Mouse (Mus musculus): ENCODE results near the gene Wdr18. TPM values are rescaled to one million over a fixed set of nuclear protein-coding genes. Genes with fewer than 3 reads are reported as not detected.

Wdr18 gene
- 10 to 100 TPM; 21.7 to 24.0 TPM for total RNA-seq (2021)
- long read RNA-seq, experiment 1, transcript Wdr18-201 (10 exons, 3,911 nt), result major isoform, 150 of 162 reads
- long read RNA-seq, experiment 1, partial matches to known transcripts, result 4 of 162 reads
- long read RNA-seq, experiment 1, other reads (novel, unspliced or antisense), result 8 of 162 reads
- long read RNA-seq, experiment 2, transcript Wdr18-201 (10 exons, 3,911 nt), result major isoform, 131 of 139 reads
- long read RNA-seq, experiment 2, partial matches to known transcripts, result 1 of 139 reads
- long read RNA-seq, experiment 2, other reads (novel, unspliced or antisense), result 7 of 139 reads

GRCm38 (mm10) chr10:79959847-79960601, at the start of gene Wdr18:
TSS of gene Wdr18 (plus strand) at chr10:79960152.
- DNase-seq, result peak; percentile 99
- intact Hi-C loops (cut with DNase I), result loop anchor here (10.0 kb wide), 2 partner anchors 175 to 285 kb away; partner anchors contain the start of genes Atp5d and Ndufs7

DNA sequence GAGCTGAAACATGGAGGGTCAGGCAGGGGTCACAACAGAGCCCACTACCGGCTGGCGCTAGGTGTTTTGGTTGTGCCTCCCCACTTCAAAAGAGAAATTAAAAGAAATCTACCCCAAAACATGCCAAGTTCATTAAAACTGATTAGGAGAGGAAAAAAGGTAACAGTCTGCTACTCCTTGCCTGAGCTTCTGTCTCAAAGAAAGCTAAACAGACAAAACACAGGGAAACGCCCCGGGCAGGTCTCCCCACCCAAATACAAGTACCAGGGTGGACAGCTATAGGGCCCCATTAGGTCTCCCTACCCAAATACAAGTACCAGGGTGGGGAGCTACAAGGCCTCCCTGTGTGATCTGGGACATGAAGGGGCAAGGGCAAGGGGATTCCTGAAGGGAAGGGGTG, 49.4 kb upstream of the Wdr18 start, which contains the start of gene Gm26602:
Gene Gm26602 (plus strand): TSS at position 301 of the 400 bp plus-strand sequence.
- intact Hi-C loops (cut with DNase I), result no loop called here
- DNase-seq, result no peak

- DNase-seq, result no peak
- intact Hi-C loops (cut with DNase I), result no loop called here
Observed at GRCm38 (mm10) chr10:79912412-79912811, 47.5 kb upstream of the Wdr18 start.

DNA sequence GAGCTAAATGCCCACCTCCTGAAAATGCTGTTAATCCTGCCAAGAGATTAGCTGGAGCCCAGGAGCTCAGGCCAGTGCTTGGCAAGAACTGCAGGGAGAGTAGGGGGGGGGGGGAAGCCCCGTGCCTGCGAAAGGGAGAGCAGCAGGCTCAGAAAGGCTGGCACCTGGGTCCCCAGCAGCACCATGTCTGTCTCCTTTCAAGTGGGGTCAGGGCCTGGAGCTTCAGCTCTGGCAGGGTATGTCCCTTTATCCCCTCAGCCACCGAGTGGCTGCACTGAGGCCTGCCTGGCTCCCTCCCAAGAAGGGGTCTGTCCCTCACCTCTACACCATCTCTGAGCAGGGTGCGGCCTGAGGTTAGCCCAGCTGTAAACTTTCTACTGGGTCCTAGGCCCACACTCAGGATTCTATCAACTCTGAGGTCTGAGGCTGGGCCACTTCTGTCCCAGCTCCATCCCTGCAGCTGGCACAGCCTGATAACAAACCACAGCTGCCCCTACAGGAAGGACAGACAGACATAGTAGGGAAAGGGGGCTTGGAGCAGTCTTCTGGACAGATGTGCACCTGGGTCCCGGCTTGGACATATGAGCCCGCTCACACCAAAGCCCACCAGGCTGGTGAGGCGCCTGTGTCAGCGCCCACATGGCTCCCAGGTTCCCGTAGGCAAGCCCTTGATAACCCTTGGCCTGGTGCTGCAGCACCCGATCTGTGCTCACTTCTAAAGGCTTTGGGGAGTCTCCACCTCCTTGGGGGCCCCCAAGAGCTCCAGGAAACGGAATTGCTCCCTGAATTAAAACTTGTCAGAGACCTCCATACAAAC, 45.6 kb upstream of the Wdr18 start:
- no peak for DNase-seq
- intact Hi-C loops (cut with DNase I), result no loop called here

- intact Hi-C loops (cut with DNase I), result no loop called here
- DNase-seq, result no peak
Observed at GRCm38 (mm10) chr10:79914948-79915596, 44.9 kb upstream of the Wdr18 start.

- intact Hi-C loops (cut with DNase I), result no loop called here
- DNase-seq, result peak in 1 of 2 experiments; percentile 25
Observed at GRCm38 (mm10) chr10:79916081-79916480, 43.9 kb upstream of the Wdr18 start.

DNA sequence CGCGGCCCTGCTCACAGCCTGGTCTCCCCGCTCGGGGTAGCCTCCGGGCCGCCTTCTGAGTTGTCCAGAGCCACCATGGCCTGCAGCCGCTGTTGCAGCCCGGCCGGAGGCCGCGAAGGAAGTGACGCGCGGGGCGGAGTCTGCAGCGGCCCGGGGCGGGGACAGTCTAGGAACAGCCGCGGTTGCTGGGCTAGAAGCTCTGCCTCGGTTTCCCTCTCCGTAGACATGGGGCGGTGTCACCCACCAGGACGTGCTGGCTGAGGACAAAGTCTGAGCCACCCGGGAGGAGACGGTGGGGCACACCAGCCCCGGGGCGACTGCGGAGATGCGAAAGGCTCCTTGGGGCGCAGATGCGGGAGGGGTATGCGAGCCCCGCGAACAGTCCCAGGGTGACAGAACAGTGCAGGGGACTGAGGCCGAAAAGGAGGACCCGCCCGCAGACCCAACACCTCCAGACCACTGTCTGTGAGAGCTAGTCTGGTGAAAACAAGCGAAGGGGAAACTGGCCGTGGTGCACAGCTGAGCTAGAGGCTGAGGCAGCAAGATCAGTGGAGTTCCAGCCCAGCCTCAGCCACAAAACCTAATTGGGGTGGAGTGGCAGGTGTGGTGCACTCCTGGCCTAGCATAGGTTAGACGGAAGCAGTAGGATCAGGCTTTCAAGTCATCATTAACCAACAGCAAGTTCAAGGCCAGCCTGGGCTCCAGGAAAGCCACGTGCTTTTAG, 43.0 kb upstream of the Wdr18 start, which contains the start of gene Kiss1r:
Gene Kiss1r (plus strand): TSS at position 164 of the 724 bp plus-strand sequence.
- intact Hi-C loops (cut with DNase I), result no loop called here
- DNase-seq, result peak; percentile 90 to 94

DNA sequence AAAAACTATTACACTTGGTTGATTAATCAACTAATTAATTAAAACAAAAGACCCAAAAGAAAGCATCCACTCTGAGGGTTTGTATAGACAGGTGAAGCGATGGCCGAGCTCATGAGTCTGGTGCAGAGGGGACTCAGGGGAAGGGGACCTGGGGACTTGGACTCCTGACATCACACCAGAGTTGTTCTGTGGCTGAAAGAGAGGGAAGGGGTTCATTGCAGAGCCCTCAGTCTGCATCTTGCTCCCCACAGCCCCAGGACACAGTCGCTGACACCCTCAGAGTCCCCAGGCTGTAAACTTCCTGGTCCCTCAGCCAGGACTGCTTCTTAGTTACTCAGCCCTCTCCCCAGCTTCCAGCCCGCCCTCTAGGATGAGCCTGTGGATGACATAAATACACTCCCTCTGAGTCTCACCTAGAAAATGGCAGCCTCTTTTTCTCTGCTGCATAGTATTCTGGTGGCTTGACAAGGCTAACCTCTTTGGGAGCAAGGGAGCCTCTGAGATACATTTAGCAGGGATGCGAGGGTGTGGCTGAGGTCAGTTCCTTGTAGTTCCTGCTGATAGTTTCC, 42.3 kb upstream of the Wdr18 start:
- intact Hi-C loops (cut with DNase I), result no loop called here
- no peak for DNase-seq

- DNase-seq, result peak in 1 of 2 experiments; percentile 37
- intact Hi-C loops (cut with DNase I), result no loop called here
Observed at GRCm38 (mm10) chr10:79918231-79919078, 41.5 kb upstream of the Wdr18 start.

- intact Hi-C loops (cut with DNase I), result no loop called here
- no peak for DNase-seq
Observed at GRCm38 (mm10) chr10:79919251-79919849, 40.6 kb upstream of the Wdr18 start.

GRCm38 (mm10) chr10:79920056-79920890, 39.7 kb upstream of the Wdr18 start:
- intact Hi-C loops (cut with DNase I), result no loop called here
- DNase-seq, result no peak

DNA sequence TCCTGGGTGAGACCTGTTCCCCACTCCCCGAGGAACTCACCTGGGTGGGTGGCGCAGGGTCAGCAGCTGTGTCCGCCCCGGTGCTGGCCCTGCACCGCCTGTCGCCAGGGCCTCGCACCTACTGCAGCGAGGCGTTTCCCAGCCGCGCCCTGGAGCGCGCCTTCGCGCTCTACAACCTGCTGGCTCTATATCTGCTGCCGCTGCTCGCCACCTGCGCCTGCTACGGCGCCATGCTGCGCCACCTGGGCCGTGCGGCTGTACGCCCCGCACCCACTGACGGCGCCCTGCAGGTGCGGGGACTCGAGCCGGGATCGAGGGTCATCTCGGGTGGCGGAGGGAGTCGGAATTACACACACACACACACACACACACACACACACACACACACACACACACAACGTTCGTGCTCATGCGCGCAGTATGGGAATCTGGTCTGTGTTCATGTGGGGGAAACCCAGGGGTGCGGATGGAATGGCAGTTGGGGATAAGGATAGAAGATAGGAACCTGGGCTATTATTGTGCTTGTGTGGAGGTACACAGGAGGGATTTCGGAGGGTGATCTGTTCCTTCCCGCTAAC, 38.9 kb upstream of the Wdr18 start, which contains the start of gene R3hdm4:
Gene R3hdm4 (minus strand): TSS at position 251 of the 578 bp plus-strand sequence.
- DNase-seq, result no peak
- intact Hi-C loops (cut with DNase I), result no loop called here

DNA sequence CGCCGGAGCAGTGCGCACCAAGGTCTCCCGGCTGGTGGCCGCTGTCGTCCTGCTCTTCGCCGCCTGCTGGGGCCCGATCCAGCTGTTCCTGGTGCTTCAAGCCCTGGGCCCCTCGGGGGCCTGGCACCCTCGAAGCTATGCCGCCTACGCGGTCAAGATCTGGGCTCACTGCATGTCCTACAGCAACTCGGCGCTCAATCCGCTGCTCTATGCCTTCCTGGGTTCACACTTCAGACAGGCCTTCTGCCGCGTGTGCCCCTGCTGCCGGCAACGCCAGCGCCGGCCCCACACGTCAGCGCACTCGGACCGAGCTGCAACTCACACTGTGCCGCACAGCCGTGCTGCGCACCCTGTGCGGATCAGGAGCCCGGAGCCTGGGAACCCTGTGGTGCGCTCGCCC, 38.4 kb upstream of the Wdr18 start:
- peak in 1 of 2 experiments; percentile 26 for DNase-seq
- intact Hi-C loops (cut with DNase I), result no loop called here

DNA sequence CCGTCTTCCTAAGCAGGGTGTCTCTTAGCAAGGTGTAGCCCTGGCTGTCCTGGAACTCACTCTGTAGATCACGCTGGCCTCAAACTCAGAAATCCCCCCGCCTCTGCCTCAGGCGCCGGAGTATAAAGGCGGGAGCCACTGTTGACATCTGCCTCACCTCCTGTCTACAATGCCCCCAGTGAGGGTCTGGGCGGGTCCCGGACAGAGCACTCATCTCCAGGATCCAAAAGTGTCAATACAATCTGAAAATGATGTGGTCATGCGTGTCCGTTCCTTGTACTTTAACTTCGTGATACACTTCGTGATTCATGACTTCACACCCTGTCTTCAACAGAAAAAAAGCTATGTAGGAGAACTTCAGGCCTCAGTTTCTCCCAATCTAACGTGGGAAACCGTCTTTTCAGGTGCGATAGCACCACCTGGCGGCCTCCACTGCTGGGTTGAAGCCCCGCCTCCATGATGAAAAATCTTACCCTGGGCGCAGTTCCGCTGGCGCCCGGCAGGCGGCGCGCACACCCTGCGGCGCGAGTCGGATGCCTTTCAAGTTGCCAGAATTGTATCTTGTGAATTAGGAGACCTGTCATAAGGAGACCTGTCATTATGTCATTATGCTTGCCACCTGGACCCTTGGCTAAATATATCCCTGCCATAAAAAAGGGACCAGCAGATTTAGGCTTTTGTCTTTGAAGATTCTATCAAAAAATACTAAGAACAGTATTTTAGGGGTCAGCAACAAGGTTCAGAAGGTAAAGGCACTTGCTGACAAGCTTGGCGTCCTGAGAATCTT, 34.8 kb upstream of the Wdr18 start:
- intact Hi-C loops (cut with DNase I), result loop anchor here (1.0 kb wide), 3 partner anchors 33 to 90 kb away; no protein-coding TSS in a partner anchor
- peak; percentile 95 to 97 for DNase-seq

- intact Hi-C loops (cut with DNase I), result loop anchor here (1.0 kb wide), 3 partner anchors 32 to 91 kb away; no protein-coding TSS in a partner anchor
- DNase-seq, result no peak
Observed at GRCm38 (mm10) chr10:79925785-79926490, 34.0 kb upstream of the Wdr18 start.

Measured in heart, postnatal 14 days (tissue).